Mouse (Mus musculus): ENCODE data around the gene Olfr1309. TPM values are rescaled to one million over a fixed set of nuclear protein-coding genes. Genes with fewer than 3 reads are reported as not detected.

The Olfr1309 gene
- polyA plus RNA-seq (2014; fragmentation: Illumina TruSeq; extraction: RNeasy Lipid Tissue Mini Kit (QIAGEN cat#74804)) = not detected

DNA sequence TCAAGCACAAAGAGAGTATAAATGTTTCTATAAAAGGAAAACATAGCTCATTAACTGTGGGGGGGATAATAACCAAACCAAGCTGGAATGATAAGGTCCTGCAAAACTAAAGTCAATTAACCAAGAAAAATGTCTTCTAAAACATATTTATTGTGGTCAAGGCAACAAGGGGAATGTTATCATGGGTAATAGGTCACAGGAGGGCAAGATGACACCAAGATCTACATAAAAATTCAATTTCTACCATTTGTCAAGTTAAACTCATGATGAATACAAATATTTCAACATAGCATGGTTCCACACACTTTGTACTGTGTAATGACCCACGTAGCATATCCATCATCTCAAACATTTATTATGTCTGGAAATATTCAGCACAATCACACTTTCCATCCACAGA is at the start of gene Olfr1309:
Gene Olfr1309, minus strand, starts transcription at position 101 of the 400 bp plus-strand sequence.

DNA sequence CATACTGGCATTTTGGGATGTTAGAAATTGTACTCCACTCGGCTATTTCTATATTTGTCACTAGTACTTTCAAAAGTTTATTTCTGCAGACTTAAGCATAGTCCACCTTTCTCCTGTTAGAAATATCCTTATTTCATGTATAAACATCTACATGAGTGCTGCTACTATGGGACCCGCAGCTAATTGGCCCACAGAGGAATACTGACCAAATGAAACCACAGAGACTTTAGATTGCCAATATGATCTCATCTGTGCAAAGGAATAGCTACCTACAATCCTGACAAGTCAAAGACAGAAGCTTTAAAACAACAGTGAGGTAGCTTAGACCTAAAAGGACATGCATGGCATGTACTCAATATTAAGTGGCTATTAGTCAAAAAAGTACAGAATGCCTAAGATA is 34.2 kb upstream of the Olfr1309 start, which contains the start of gene Olfr1311:
Gene Olfr1311, minus strand, starts transcription at position 101 of the 400 bp plus-strand sequence.

DNA sequence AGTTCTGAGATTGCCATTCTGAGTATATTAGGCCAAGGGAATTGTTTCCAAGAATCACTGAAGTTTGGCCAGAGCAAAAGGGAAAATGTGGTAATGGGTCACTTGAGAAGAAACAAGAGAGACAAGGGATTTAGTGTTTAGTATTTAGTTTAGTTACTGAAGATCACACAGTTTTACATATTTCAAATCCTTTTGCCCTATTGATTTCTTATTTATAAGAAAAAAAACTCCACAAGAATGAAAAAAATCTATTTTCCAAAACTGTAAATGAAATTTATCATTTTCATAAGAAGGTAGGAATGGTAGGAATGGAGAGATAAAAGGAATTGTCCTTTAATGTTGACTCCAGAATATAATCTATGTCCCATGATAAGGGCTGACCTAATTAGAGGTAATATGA is 22.5 kb upstream of the Olfr1309 start, which contains the start of gene Olfr1310:
Gene Olfr1310, minus strand, starts transcription at position 101 of the 400 bp plus-strand sequence.

DNA sequence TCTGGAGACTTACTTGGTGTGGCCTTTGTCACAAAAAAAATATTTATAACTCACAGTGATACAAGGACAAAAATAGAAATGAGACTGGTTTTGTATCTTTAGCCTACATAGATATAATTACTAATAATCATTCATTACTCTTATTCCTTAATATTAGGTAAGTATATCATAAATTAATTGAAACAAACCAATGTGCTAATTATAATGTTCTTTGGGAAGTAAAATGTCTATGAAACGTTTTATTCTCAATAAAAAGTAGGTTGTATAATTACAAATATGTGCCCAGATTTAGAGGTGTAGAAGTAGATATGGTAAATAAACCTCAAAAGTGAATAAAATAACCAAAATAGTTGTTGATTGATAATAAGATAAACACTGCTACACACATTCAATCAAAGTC is 25.2 kb downstream of the Olfr1309 start, which contains the start of gene Olfr1308:
Gene Olfr1308, minus strand, starts transcription at position 101 of the 400 bp plus-strand sequence.

DNA sequence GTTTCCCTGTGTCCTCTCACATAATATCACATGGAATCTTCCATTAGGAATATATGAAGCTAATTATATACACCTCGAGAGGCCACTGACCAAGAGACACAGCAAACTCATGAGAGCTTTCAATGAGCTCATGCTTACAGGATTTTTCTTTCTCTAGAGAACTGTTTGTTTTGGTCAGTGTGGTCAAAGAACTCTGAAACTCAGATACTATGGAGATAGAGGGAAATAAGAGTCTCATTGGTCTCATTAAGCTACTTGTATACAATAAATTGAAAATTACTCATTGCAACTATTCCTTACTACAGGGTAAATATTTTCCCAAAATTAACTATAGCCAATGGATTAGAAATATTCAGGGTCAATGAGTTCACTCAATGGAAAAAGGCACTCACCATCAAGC is 40.7 kb downstream of the Olfr1309 start, which contains the start of gene Olfr1307:
Gene Olfr1307, minus strand, starts transcription at position 101 of the 400 bp plus-strand sequence.

Other genes starting within 250 kb of the Olfr1309 start
- not detected for gene Olfr1301, start 239.3 kb downstream of the Olfr1309 start, polyA plus RNA-seq (2014; fragmentation: Illumina TruSeq; extraction: RNeasy Lipid Tissue Mini Kit (QIAGEN cat#74804))
- gene Olfr1302, start 212.9 kb downstream of the Olfr1309 start, polyA plus RNA-seq (2014; fragmentation: Illumina TruSeq; extraction: RNeasy Lipid Tissue Mini Kit (QIAGEN cat#74804)) = not detected
- gene Olfr1303, start 169.9 kb downstream of the Olfr1309 start, polyA plus RNA-seq (2014; fragmentation: Illumina TruSeq; extraction: RNeasy Lipid Tissue Mini Kit (QIAGEN cat#74804)) = not detected
- not detected for gene Olfr1305, start 113.1 kb downstream of the Olfr1309 start, polyA plus RNA-seq (2014; fragmentation: Illumina TruSeq; extraction: RNeasy Lipid Tissue Mini Kit (QIAGEN cat#74804))
- not detected for gene Olfr1306, start 74.0 kb downstream of the Olfr1309 start, polyA plus RNA-seq (2014; fragmentation: Illumina TruSeq; extraction: RNeasy Lipid Tissue Mini Kit (QIAGEN cat#74804))
- gene Olfr1307, start 40.8 kb downstream of the Olfr1309 start, polyA plus RNA-seq (2014; fragmentation: Illumina TruSeq; extraction: RNeasy Lipid Tissue Mini Kit (QIAGEN cat#74804)) = not detected
- gene Olfr1308, start 25.3 kb downstream of the Olfr1309 start, polyA plus RNA-seq (2014; fragmentation: Illumina TruSeq; extraction: RNeasy Lipid Tissue Mini Kit (QIAGEN cat#74804)) = not detected
- gene Olfr1310, start 22.4 kb upstream of the Olfr1309 start, polyA plus RNA-seq (2014; fragmentation: Illumina TruSeq; extraction: RNeasy Lipid Tissue Mini Kit (QIAGEN cat#74804)) = not detected
- gene Olfr1311, start 34.1 kb upstream of the Olfr1309 start, polyA plus RNA-seq (2014; fragmentation: Illumina TruSeq; extraction: RNeasy Lipid Tissue Mini Kit (QIAGEN cat#74804)) = not detected
- not detected for gene Olfr1312, start 60.0 kb upstream of the Olfr1309 start, polyA plus RNA-seq (2014; fragmentation: Illumina TruSeq; extraction: RNeasy Lipid Tissue Mini Kit (QIAGEN cat#74804))
- not detected for gene Olfr1313, start 87.6 kb upstream of the Olfr1309 start, polyA plus RNA-seq (2014; fragmentation: Illumina TruSeq; extraction: RNeasy Lipid Tissue Mini Kit (QIAGEN cat#74804))
- not detected for gene Olfr1314, start 106.5 kb upstream of the Olfr1309 start, polyA plus RNA-seq (2014; fragmentation: Illumina TruSeq; extraction: RNeasy Lipid Tissue Mini Kit (QIAGEN cat#74804))
- not detected for gene Olfr1315-ps1, start 125.2 kb upstream of the Olfr1309 start, polyA plus RNA-seq (2014; fragmentation: Illumina TruSeq; extraction: RNeasy Lipid Tissue Mini Kit (QIAGEN cat#74804))
- gene Olfr1316, start 144.7 kb upstream of the Olfr1309 start, polyA plus RNA-seq (2014; fragmentation: Illumina TruSeq; extraction: RNeasy Lipid Tissue Mini Kit (QIAGEN cat#74804)) = not detected
- gene Olfr1317, start 150.0 kb upstream of the Olfr1309 start, polyA plus RNA-seq (2014; fragmentation: Illumina TruSeq; extraction: RNeasy Lipid Tissue Mini Kit (QIAGEN cat#74804)) = not detected
- gene Olfr1318, start 163.9 kb upstream of the Olfr1309 start, polyA plus RNA-seq (2014; fragmentation: Illumina TruSeq; extraction: RNeasy Lipid Tissue Mini Kit (QIAGEN cat#74804)) = not detected
- not detected for gene Lpcat4, start 249.2 kb upstream of the Olfr1309 start, polyA plus RNA-seq (2014; fragmentation: Illumina TruSeq; extraction: RNeasy Lipid Tissue Mini Kit (QIAGEN cat#74804))

Measured in ovary, adult 10 weeks (tissue).